In the genomic region with DNA sequence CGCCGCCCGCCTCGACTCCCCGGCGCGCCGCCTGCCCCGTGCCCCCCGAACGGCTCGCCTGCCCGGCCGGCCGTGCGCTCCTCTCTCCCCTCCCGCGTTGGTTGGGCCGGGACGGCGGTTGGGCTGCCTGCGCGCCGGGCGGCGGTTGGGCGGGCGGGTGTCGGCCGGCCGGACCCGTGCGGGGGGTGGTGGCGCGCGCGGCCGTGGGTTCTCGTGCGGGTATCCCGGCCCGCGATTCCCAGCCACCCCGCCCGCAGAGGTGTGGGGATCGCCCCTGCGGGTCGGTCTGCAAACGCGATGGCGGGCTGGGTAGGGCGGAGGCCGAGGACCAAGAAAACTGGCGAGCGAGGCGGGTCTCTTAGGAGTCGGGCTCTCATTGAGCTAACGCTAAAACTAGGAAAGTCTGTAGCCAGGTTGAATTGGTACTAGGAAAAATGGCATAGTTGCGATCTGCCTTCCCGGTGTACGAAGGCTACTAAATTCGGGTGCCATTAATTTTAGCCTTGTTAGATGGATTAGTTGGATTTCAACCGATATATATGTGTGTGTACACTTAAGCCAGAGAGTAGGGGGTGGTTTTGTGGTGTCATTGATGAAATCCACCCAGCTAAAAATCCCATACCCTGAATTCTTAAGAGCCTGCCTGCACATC, we compare ENCODE assay signal across 7 mouse cellular contexts. TPM values are rescaled to one million over a fixed set of nuclear protein-coding genes. Genes with fewer than 3 reads are reported as not detected.
DNase-seq lines count a peak whose midpoint lies in the region; ATAC-seq and TF ChIP-seq lines count a peak whose summit lies in the region.

No protein-coding gene starts in this region.

- no peak for TF ChIP-seq CTCF in ES-Bruce4 (IDR thresholded peaks at IDR 0.05; ENCODE audit: low read depth, low read length)

- TF ChIP-seq POLR2A in ES-Bruce4 (IDR thresholded peaks at IDR 0.05; ENCODE audit: insufficient read depth, low read length): no peak

- peak overlapping the region; percentile 77 for H3K4me3 ChIP-seq in ES-Bruce4 (ENCODE audit: low read depth, low read length)
- H3K4me3 ChIP-seq in embryonic facial prominence, embryonic 12.5 days: peak overlapping the region; percentile 78
- H3K4me3 ChIP-seq in heart, embryonic 14.5 days (ENCODE audit: control insufficient read depth in 1 of 2, insufficient read depth in 1 of 2, low read depth in 1 of 2, low read length in 2 of 2): peak overlapping the region; percentile 70 to 90

- no peaks in the 10 kb centered on the region for H3K9me3 ChIP-seq in ES-Bruce4 (replicated peaks; ENCODE audit: control insufficient read depth, insufficient read depth, low read length, poor library complexity, severe bottlenecking)
- no peaks in the 10 kb centered on the region for H3K9me3 ChIP-seq in embryonic facial prominence, embryonic 12.5 days
- H3K9me3 ChIP-seq in heart, embryonic 14.5 days (ENCODE audit: control insufficient read depth, low read length): no peaks in the 10 kb centered on the region

- peak overlapping the region; percentile 59 for H3K4me2 ChIP-seq in embryonic facial prominence, embryonic 12.5 days (replicated peaks)
- peak overlapping the region; percentile 79 for H3K4me2 ChIP-seq in heart, embryonic 14.5 days (ENCODE audit: low read length)

- H3K27ac ChIP-seq in ES-Bruce4 (ENCODE audit: insufficient read depth, low read length): peak overlapping the region; percentile 96
- peak overlapping the region; percentile 100 for H3K27ac ChIP-seq in embryonic facial prominence, embryonic 12.5 days
- peak overlapping the region; percentile 95 to 100 for H3K27ac ChIP-seq in heart, embryonic 14.5 days (replicated peaks in 1 of 2; ENCODE audit: control insufficient read depth in 1 of 2, insufficient read depth in 1 of 2, low read depth in 2 of 2, low read length in 2 of 2)

- no peak for TF ChIP-seq EP300 in ES-Bruce4 (IDR thresholded peaks at IDR 0.05; ENCODE audit: insufficient read depth, low read depth, low read length)

- WGBS in embryonic facial prominence, embryonic 12.5 days: under 1% methylated on average over 34 of the region's 63 CpGs
- WGBS in heart, embryonic 14.5 days: under 1% methylated on average over 61 of the region's 63 CpGs

- peak; percentile 57 for ATAC-seq in embryonic facial prominence, embryonic 12.5 days (ENCODE audit: insufficient number of reproducible peaks, insufficient read depth, low FRiP score, low TSS enrichment)
- ATAC-seq in heart, embryonic 14.5 days (ENCODE audit: insufficient number of reproducible peaks, insufficient read depth, low FRiP score, low read depth): peak; percentile 81

- H3K36me3 ChIP-seq in ES-Bruce4 (ENCODE audit: control insufficient read depth, insufficient read depth, low read length, poor library complexity, severe bottlenecking): no peaks in the 10 kb centered on the region
- no peaks in the 10 kb centered on the region for H3K36me3 ChIP-seq in embryonic facial prominence, embryonic 12.5 days
- no peaks in the 10 kb centered on the region for H3K36me3 ChIP-seq in heart, embryonic 14.5 days (ENCODE audit: control insufficient read depth, insufficient read depth, low read length)

- H3K27me3 ChIP-seq in ES-Bruce4 (ENCODE audit: control insufficient read depth, insufficient read depth, low read length, poor library complexity, severe bottlenecking): no peaks in the 10 kb centered on the region
- H3K27me3 ChIP-seq in embryonic facial prominence, embryonic 12.5 days: no peaks in the 10 kb centered on the region
- no peaks in the 10 kb centered on the region for H3K27me3 ChIP-seq in heart, embryonic 14.5 days (ENCODE audit: control insufficient read depth, insufficient read depth, low read length)

- peaks cover 3% of the 10 kb centered on the region for H3K4me1 ChIP-seq in ES-Bruce4 (ENCODE audit: control insufficient read depth, insufficient read depth, low read length)
- H3K4me1 ChIP-seq in embryonic facial prominence, embryonic 12.5 days: peaks cover 19% of the 10 kb centered on the region
- peaks cover 3 to 15% of the 10 kb centered on the region in 2 experiments; a peak in 3 of 4 replicates for H3K4me1 ChIP-seq in heart, embryonic 14.5 days (ENCODE audit: control insufficient read depth in 2 of 2, insufficient read depth in 2 of 2, low read length in 2 of 2)

- peak; percentile 82 for DNase-seq in ZHBTc4 (ENCODE audit: low read depth, low spot score)
- DNase-seq in kidney, postnatal 14 days: peak; percentile 90
- peak; percentile 75 for DNase-seq in lung, postnatal 36 days
- DNase-seq in spleen, postnatal 4 days (ENCODE audit: low spot score in 2 of 2): peak; percentile 81 to 93

- peak overlapping the region; percentile 99 for H3K9ac ChIP-seq in ES-Bruce4 (ENCODE audit: low read depth, poor library complexity, severe bottlenecking)
- H3K9ac ChIP-seq in embryonic facial prominence, embryonic 12.5 days: peak overlapping the region; percentile 97
- H3K9ac ChIP-seq in heart, embryonic 14.5 days (ENCODE audit: low read length): peak overlapping the region; percentile 91

RNA-seq across cellular contexts. Expression of gene Prdm10, which starts 0.8 kb away (rescaled TPM):
- 18.0 and 20.7 TPM in 2 replicates for polyA plus RNA-seq in ES-Bruce4 (2011; ENCODE audit: insufficient read depth, insufficient read length, low read depth, missing spikeins)
- polyA plus RNA-seq in embryonic facial prominence, embryonic 12.5 days (2016; fragmentation: Nextera tagmentation; extraction: Ambion mirVana): 6.7 and 7.8 TPM in 2 replicates
- 3.7 and 4.2 TPM in 2 replicates for polyA plus RNA-seq in heart, embryonic 14.5 days (2014; fragmentation: Nextera tagmentation; extraction: Ambion mirVana)

Comparison
In these comparisons a context has a peak if more than half of its experiments do, and no peak if none do; other contexts are left out.
1. Peak in every context shown above with its lines: DNase-seq, ATAC-seq, H3K4me3 ChIP-seq and H3K27ac ChIP-seq.